Mouse (Mus musculus): Measurements from ENCODE around the gene Zbtb38.
A peak's percentile ranks its signal among the peaks of the same experiment; 100 is the strongest.

Zbtb38 gene

GRCm38 (mm10) chr9:96758749-96759597, 6.3 kb upstream of the Zbtb38 start:
- peak; percentile 93 for DNase-seq

DNA sequence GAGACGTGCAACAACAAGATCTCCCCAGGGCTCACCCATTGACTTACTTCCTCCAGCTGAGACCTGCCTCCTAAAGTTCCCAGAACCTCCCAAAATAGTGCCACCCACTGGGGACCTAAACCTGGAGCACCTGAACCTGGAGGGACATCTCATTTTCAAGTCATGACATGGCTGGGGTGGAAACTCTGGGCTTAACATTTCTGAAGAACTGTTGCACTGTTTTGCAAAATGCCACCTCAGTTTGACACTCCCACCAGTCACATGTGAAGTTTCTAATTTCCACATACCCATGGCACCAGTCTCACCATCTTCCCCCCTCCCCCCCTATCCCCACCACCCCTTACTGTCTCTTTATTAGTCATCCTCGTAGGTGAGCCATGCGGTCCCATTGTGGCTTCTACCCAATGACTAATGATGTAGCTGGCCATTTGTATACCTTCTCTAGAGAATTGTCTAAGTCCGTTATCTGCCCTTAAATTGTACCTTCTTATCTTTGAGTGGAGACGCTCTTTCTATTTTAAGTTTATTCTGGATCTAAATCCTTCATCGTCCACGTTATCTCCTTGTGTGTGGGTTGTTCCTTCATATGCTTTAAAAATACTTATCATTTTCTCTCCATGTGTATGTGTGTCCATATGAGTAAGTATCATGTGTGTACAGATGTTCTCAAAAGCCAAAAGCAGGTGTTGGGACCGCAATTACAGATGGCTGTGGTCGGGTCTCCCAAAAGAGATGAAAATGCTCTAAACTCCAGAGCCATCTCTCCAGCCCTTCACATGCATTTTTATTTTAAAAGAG, 4.2 kb upstream of the Zbtb38 start:
- DNase-seq = no peak

- DNase-seq = no peak
Measured at GRCm38 (mm10) chr9:96755761-96756160, 3.1 kb upstream of the Zbtb38 start.

- no peak for DNase-seq
Measured at GRCm38 (mm10) chr9:96754625-96754969, 2.0 kb upstream of the Zbtb38 start.

DNA sequence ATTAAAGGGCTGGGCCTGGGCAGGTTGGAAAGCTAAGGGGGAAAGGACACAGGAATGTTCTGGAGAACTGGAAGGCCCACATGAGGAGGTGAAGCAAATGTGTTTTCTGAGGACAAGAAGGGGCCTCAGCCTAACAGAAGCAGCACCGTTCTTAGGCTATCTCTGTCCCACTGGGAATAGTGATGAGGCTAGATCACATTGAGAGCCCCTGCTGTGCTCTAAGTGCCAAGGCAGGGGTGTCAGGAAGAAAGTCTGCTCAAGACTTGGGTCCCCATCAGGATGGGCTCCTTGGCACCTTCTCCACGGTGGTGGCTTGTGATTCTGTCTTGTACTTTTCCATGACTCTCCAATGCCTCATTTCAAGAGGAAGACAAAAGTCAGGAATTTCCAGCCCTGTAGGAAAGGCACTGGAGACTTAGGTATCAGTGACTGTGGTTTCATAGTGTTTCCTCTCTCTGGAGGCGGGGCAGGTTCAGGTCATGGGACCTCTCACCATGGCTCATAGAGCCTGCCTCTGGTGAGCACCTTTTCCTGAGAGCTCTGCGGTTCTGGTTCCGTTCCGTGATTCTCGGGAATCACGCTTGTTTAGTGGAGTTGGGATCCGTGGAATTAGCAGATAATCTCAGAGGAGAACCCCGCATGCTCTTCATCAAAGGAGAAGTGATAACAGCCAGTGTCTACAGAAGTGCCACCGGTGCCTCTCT, 1.4 kb upstream of the Zbtb38 start:
- DNase-seq = no peak

- DNase-seq = no peak
Measured at GRCm38 (mm10) chr9:96753392-96753791, 761 bp upstream of the Zbtb38 start.

DNA sequence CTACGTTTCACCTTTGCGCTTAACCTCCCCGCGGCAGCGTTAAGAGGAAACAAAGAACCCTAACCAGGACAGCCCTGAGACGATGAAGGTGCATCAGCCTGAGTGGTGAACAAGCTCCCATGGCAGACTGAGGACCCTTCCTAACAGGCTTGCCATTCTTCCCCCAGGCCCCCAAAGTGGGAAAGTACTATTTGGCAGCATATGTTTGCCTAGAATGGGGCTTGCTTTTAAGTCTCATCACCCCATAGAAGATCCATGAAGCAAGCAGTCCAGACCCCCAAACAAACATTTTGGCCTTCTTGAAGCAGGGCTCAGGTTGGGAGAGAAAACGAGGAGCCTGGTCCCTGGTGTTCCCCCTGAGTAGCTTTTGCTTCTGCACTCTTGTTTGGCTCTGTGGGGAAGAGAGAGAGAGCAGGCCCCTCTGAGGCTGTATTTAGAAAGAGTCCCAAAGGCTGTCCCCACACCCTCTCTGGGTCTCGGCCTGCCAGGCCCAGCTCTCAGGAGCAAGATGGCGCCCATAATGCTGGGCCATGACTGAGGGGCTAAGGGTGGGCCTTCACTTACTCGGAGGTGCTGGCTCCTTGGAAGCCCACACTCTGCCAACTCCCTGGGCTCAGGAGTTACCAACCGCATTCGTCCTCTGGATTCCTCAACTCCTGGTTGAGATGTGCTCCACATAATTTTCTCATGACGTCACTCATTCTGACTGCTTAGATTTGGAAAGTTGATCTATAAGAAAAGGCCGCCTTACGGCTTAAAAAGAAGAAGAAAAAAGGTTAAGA, 619 bp downstream of the Zbtb38 start:
- DNase-seq = no peak

DNA sequence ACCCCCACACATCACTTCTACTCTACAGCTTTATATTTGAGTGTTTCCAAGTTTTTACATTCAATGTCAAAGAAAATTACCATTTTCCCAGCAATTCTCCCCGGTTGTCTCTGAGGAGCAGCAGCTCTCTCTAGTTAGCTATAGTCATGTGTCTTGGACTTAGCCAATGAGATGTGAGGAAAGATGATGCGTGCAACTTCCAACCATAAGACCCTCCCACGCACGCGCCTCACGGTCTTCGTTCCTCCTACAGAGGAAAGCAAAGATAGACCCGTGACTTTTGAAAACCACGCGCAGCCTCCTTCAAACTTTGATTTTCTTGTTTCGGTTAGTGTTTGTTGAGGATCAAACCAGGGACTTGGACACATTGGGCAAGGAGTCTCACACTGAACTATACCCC, 2.0 kb downstream of the Zbtb38 start:
- no peak for DNase-seq

DNA sequence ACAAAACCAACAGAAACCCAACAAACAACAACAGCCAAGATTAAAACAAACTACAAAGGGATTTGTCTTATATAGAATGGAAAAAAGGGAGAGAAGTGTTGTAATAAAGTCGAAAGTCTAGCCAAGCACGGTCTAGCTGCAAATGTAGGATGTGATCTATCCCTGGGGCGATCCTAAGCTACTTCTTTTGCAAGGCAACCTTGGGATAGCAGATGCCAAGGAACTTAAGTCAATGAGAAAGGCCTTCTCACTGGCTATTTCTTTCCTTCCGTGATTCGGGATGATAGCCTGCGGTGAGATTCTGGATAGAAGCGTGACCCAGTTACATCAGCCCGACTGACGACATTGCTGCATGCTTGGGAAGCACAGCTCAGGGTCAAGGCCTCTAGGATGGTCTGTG, 6.1 kb downstream of the Zbtb38 start:
- no peak for DNase-seq

DNA sequence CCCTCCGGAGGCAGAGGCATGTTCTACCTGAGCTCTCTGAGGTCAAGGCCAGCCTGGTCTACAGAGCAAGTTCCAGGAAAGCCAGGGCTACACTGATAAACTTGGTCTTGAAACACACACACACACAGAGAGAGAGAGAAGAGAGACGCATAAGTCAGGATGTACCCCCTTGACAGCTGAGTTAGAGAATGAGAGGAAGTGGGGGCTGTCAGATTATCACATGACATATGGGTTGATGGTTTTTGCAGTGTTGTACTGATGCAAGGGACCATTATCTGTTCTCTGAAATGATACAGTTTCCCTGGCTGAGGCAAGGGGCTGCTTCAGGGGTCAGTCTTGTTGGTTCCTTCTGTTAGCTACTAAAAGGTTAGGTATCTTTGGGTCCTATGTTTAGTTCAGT, 7.7 kb downstream of the Zbtb38 start:
- DNase-seq = no peak

DNA sequence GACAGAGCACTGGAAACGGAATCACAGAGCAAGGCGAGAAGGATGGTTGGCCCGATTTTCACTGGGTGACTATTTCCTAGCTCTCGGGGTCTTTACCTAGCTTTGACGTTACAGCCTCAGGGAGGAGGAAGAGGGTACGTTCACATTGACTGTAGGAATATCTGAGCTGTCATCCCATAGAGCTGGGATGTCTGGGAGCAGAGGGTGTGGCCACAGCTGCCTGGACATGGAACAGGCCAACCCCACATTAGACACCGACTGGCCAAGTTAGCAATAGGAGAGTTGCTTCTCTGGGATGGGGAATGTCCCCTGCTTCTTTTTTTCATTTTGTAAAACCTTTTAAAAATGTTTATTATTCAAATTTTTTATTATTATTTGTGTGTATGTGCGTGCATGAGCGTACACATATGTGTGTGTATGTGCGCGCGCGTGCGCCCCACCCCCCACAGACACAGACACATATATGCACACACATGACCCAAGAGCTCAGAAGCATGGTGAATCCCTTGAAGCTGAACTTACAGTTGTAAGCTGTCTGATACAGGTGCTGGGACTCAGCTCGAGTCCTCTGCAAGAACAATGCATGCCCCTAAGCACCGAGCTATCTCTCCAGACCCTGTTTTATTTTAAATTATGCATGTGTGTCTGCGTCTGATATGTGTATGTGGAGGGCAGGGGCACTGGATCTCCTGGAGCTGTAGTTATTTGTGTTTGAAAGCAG, 11.1 kb downstream of the Zbtb38 start:
- DNase-seq = no peak

DNA sequence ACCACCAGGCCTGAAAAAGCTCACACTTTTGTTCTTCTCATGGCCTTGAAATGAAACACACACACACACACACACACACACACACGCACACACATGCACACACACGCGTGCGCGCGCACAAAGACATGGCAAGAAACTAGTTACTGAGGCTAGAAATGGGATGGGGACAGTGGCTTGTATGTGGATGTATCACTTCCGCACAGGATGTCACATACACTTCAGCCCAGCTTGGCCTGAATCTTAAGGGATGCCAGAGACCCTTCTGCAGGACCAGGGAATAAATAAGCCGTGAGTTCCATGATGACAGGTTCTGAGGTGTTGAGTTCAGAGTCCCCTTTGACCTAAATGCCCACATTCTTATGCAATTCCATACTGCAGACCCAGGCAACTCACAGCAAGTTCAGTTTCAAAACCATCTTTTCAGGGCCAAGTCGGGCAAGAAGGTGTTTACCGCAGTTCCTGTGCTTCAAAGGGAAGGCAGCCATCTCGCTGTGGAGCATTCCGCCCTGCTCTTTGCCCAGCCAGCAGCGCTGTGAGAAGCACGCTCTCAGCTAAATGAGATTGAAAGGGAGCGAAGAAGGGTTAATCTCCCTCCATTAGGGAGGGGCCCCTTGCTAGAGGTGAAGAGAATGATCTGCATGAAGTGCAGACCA, 11.8 kb downstream of the Zbtb38 start:
- no peak for DNase-seq

- no peak for DNase-seq
Measured at GRCm38 (mm10) chr9:96739808-96740711, 12.6 kb downstream of the Zbtb38 start.

- no peak for DNase-seq
Measured at GRCm38 (mm10) chr9:96738563-96739355, 13.9 kb downstream of the Zbtb38 start.

- DNase-seq = no peak
Measured at GRCm38 (mm10) chr9:96735946-96736345, 16.7 kb downstream of the Zbtb38 start.

GRCm38 (mm10) chr9:96733425-96733717, 19.3 kb downstream of the Zbtb38 start:
- no peak for DNase-seq

GRCm38 (mm10) chr9:96732644-96733424, 19.8 kb downstream of the Zbtb38 start:
- peak; percentile 24 for DNase-seq

GRCm38 (mm10) chr9:96731961-96732511, 20.6 kb downstream of the Zbtb38 start:
- DNase-seq = peak; percentile 30

Measured in cerebellum, adult 9-10 months (tissue).